Mouse (Mus musculus) testis, adult 2 months (tissue): ENCODE results near the gene Agap3. TPM values are rescaled to one million over a fixed set of nuclear protein-coding genes. Genes with fewer than 3 reads are reported as not detected.

Experiments used
- H3K27ac ChIP-seq: fragments of 200-500 bp; 2 replicates; pipeline ENCODE4 v1.5.1; 2012; ENCODE audit warnings: low read depth, low read length; ENCODE audit not compliant: control insufficient read depth, insufficient read depth
- H3K27me3 ChIP-seq: fragments of 200-500 bp; 2 replicates; pipeline ENCODE4 v1.6.1; 2012; ENCODE audit warnings: mild to moderate bottlenecking, low read length, moderate library complexity; ENCODE audit not compliant: control insufficient read depth, insufficient read depth
- H3K36me3 ChIP-seq: fragments of 200-500 bp; 2 replicates; pipeline ENCODE4 v1.6.1; 2012; ENCODE audit warnings: mild to moderate bottlenecking, low read length; ENCODE audit not compliant: control insufficient read depth, insufficient read depth
- H3K4me1 ChIP-seq: fragments of 200-500 bp; 2 replicates; pipeline ENCODE4 v1.6.1; 2012; ENCODE audit warnings: low read length; ENCODE audit not compliant: control insufficient read depth, insufficient read depth
- H3K4me3 ChIP-seq: fragments of 200-500 bp; 2 replicates; pipeline ENCODE4 v1.5.1; 2012; ENCODE audit warnings: low read depth, mild to moderate bottlenecking, low read length, moderate library complexity, mixed read lengths; ENCODE audit not compliant: control insufficient read depth
- CTCF ChIP-seq: fragments of 200-500 bp; IDR thresholded peaks from 2 replicates; pipeline ENCODE4 v1.5.1; 2012; ENCODE audit warnings: low read depth, mild to moderate bottlenecking, inconsistent platforms, low read length, moderate library complexity; ENCODE audit not compliant: control insufficient read depth, insufficient read depth, insufficient replicate concordance
- POLR2A ChIP-seq: fragments of 200-500 bp; IDR thresholded peaks from 2 replicates; pipeline ENCODE4 v1.6.1; 2012; ENCODE audit warnings: low read depth, mild to moderate bottlenecking, inconsistent platforms, low read length, moderate library complexity; ENCODE audit not compliant: control insufficient read depth
- polyA plus RNA-seq: library from polyadenylated mRNA; depleted of rRNA; stranded (reverse); fragments of >200 nt; gene quantifications from 2 replicates; pipeline ENCODE4 v1.2.3, GENCODE M21; 2012

The Agap3 gene
- polyA plus RNA-seq, 1 experiment, result 29.5 TPM

GRCm38 (mm10) chr5:24425421-24426036 is 26.4 kb upstream of the Agap3 start:
- Histone ChIP-seq H3K4me1 (peaks cover 22% of the 10 kb centered on the region), H3K4me3 (peak overlapping the region; percentile 92), H3K36me3 (no peaks in the 10 kb centered on the region), H3K27me3 (no peaks in the 10 kb centered on the region), H3K27ac (peak overlapping the region; percentile 22)
- no peak for TF ChIP-seq CTCF
- TF ChIP-seq POLR2A, result no peak; the same call in 1 of the 2 replicates

- peaks cover 22% of the 10 kb centered on the region for H3K4me1 ChIP-seq
Measured at GRCm38 (mm10) chr5:24426037-24426432, 25.9 kb upstream of the Agap3 start.

GRCm38 (mm10) chr5:24426556-24427284 is 25.3 kb upstream of the Agap3 start:
- Histone ChIP-seq H3K27ac (peak overlapping the region; percentile 3; the same call in 1 of the 2 replicates), H3K4me1 (peaks cover 22% of the 10 kb centered on the region), H3K4me3 (peak overlapping the region; percentile 92), H3K36me3 (no peaks in the 10 kb centered on the region), H3K27me3 (no peaks in the 10 kb centered on the region)
- TF ChIP-seq CTCF (no peak), POLR2A (0 out of 2 replicates have a peak, but pooled peaks have one; percentile 19)

More at GRCm38 (mm10) chr5:24426037-24426432, 25.9 kb upstream of the Agap3 start:
- Histone ChIP-seq H3K36me3 (no peaks in the 10 kb centered on the region), H3K27ac (peak overlapping the region; percentile 3; the same call in 1 of the 2 replicates), H3K4me3 (peak overlapping the region; percentile 92), H3K27me3 (no peaks in the 10 kb centered on the region)
- TF ChIP-seq POLR2A (no peak), CTCF (no peak)

GRCm38 (mm10) chr5:24427285-24427633 is 24.7 kb upstream of the Agap3 start:
- peaks cover 22% of the 10 kb centered on the region for H3K4me1 ChIP-seq
- no peaks in the 10 kb centered on the region for H3K36me3 ChIP-seq
- H3K27ac ChIP-seq, result no peak overlapping the region
- TF ChIP-seq CTCF, result no peak
- TF ChIP-seq POLR2A, result no peak
- H3K4me3 ChIP-seq, result no peak overlapping the region
- H3K27me3 ChIP-seq, result no peaks in the 10 kb centered on the region

GRCm38 (mm10) chr5:24427981-24428402 is 24.0 kb upstream of the Agap3 start:
- no peak for TF ChIP-seq CTCF
- TF ChIP-seq POLR2A, result no peak
- H3K4me1 ChIP-seq, result peaks cover 22% of the 10 kb centered on the region
- H3K4me3 ChIP-seq, result no peak overlapping the region
- no peak overlapping the region for H3K27ac ChIP-seq
- H3K36me3 ChIP-seq, result no peaks in the 10 kb centered on the region
- H3K27me3 ChIP-seq, result no peaks in the 10 kb centered on the region

GRCm38 (mm10) chr5:24428596-24428995 is 23.4 kb upstream of the Agap3 start:
- TF ChIP-seq CTCF (no peak), POLR2A (no peak)
- H3K27ac ChIP-seq, result no peak overlapping the region
- no peak overlapping the region for H3K4me3 ChIP-seq
- H3K4me1 ChIP-seq, result peaks cover 21% of the 10 kb centered on the region
- H3K36me3 ChIP-seq, result no peaks in the 10 kb centered on the region
- no peaks in the 10 kb centered on the region for H3K27me3 ChIP-seq

GRCm38 (mm10) chr5:24433993-24434392 is 18.0 kb upstream of the Agap3 start:
- H3K27ac ChIP-seq, result no peak overlapping the region
- no peaks in the 10 kb centered on the region for H3K36me3 ChIP-seq
- H3K27me3 ChIP-seq, result no peaks in the 10 kb centered on the region
- no peak for TF ChIP-seq CTCF
- no peak for TF ChIP-seq POLR2A
- no peaks in the 10 kb centered on the region for H3K4me1 ChIP-seq
- no peak overlapping the region for H3K4me3 ChIP-seq
